Mouse (Mus musculus): ENCODE results near the gene Kifc5b. TPM values are rescaled to one million over a fixed set of nuclear protein-coding genes. Genes with fewer than 3 reads are reported as not detected.

Kifc5b gene
- polyA plus RNA-seq, 1 experiment from 2014 or later, result 9.6 TPM

DNA sequence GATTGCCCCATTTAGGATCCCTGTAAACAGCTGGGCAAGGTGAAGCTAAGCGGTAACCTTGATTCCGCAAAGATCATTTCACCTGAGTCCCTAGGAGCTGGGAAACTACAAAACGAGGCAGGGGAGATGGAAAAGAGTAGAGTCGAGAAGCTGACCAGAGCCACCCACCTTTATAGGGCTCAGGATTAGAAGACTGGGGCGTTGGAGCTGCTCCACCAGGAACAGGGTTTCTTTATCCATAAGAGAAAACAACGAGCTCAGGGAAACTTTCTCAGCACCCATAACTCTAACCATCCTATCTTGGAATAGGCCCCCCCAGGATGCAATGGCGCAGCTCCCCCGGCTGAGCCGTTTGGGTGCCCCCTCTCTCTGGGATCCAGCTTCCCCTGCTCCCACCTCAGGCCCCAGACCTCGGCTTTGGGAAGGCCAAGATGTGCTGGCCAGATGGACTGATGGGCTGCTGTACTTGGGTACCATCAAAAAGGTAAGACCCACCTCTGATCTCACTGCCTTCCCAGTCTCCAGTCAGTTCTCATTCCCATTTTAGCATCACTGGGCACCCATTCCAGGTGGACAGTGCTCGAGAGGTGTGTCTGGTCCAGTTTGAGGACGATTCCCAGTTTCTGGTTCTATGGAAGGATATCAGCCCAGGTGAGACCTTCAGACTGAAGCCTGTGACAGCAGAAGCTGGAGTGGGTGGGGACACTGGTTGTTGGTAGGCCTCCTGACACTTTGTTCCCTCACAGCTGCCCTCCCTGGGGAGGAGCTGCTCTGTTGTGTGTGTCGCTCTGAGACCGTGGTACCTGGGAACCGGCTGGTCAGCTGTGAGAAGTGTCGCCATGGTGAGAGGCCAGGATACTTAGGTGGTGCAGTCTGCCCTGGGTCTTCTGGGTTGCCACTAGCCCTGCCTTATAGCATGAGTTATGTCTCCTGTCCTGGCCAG is 17.3 kb downstream of the Kifc5b start:
- H3K4me1 ChIP-seq (ENCODE audit: insufficient read depth), result 0 out of 2 replicates have a peak, but pooled peaks cover 8% of the 10 kb centered on the region
- no peak overlapping the region for H3K27ac ChIP-seq (ENCODE audit: low read depth)
- 74% methylated on average over 16 of the region's 16 CpGs for WGBS
- DNase-seq, result no peak
- no peaks in the 10 kb centered on the region for H3K9me3 ChIP-seq (ENCODE audit: low read depth, low read length)
- no peaks in the 10 kb centered on the region for H3K27me3 ChIP-seq (ENCODE audit: insufficient read depth, low read length)
- peak overlapping the region; percentile 64 for H3K4me3 ChIP-seq (ENCODE audit: low read depth, low read length)
- H3K36me3 ChIP-seq (ENCODE audit: insufficient read depth), result peaks cover 56% of the 10 kb centered on the region
- peak overlapping the region; percentile 73 for H3K9ac ChIP-seq
- peak overlapping the region; percentile 86 for H3K4me2 ChIP-seq
- no peak for TF ChIP-seq CTCF (IDR thresholded peaks at IDR 0.05; ENCODE audit: low read depth)
- no peak for ATAC-seq (ENCODE audit: insufficient read depth)

GRCm38 (mm10) chr17:26935027-26935426 is 18.1 kb downstream of the Kifc5b start:
- Histone ChIP-seq H3K9ac (no peak overlapping the region), H3K4me3 (ENCODE audit: low read depth, low read length) (no peak overlapping the region), H3K4me2 (no peak overlapping the region), H3K9me3 (ENCODE audit: low read depth, low read length) (no peaks in the 10 kb centered on the region), H3K36me3 (ENCODE audit: insufficient read depth) (peaks cover 48% of the 10 kb centered on the region), H3K27me3 (ENCODE audit: insufficient read depth, low read length) (no peaks in the 10 kb centered on the region), H3K4me1 (ENCODE audit: insufficient read depth) (0 out of 2 replicates have a peak, but pooled peaks cover 8% of the 10 kb centered on the region), H3K27ac (ENCODE audit: low read depth) (no peak overlapping the region)
- TF ChIP-seq CTCF (IDR thresholded peaks at IDR 0.05; ENCODE audit: low read depth), result no peak
- ATAC-seq (ENCODE audit: insufficient read depth) (no peak), DNase-seq (no peak)
- WGBS, result 84% methylated on average over 9 of the region's 9 CpGs

GRCm38 (mm10) chr17:26936453-26936852 is 19.6 kb downstream of the Kifc5b start:
- Histone ChIP-seq H3K36me3 (ENCODE audit: insufficient read depth) (peaks cover 40% of the 10 kb centered on the region), H3K4me1 (ENCODE audit: insufficient read depth) (0 out of 2 replicates have a peak, but pooled peaks cover 8% of the 10 kb centered on the region), H3K27ac (ENCODE audit: low read depth) (no peak overlapping the region), H3K4me2 (no peak overlapping the region), H3K4me3 (ENCODE audit: low read depth, low read length) (no peak overlapping the region), H3K9me3 (ENCODE audit: low read depth, low read length) (no peaks in the 10 kb centered on the region), H3K27me3 (ENCODE audit: insufficient read depth, low read length) (no peaks in the 10 kb centered on the region), H3K9ac (no peak overlapping the region)
- DNase-seq (no peak), ATAC-seq (ENCODE audit: insufficient read depth) (no peak)
- WGBS, result 74% methylated on average over 12 of the region's 12 CpGs
- no peak for TF ChIP-seq CTCF (IDR thresholded peaks at IDR 0.05; ENCODE audit: low read depth)

GRCm38 (mm10) chr17:26936921-26937695 is 20.2 kb downstream of the Kifc5b start:
- Histone ChIP-seq H3K36me3 (ENCODE audit: insufficient read depth) (peaks cover 37% of the 10 kb centered on the region), H3K4me2 (peak overlapping the region; percentile 91), H3K4me1 (ENCODE audit: insufficient read depth) (0 out of 2 replicates have a peak, but pooled peaks cover 8% of the 10 kb centered on the region), H3K27me3 (ENCODE audit: insufficient read depth, low read length) (no peaks in the 10 kb centered on the region), H3K27ac (ENCODE audit: low read depth) (no peak overlapping the region), H3K9ac (peak overlapping the region; percentile 16; the same call in 1 of the 2 replicates), H3K9me3 (ENCODE audit: low read depth, low read length) (no peaks in the 10 kb centered on the region), H3K4me3 (ENCODE audit: low read depth, low read length) (no peak overlapping the region; the same call in 1 of the 2 replicates)
- TF ChIP-seq CTCF (IDR thresholded peaks at IDR 0.05; ENCODE audit: low read depth), result no peak
- DNase-seq (no peak), ATAC-seq (ENCODE audit: insufficient read depth) (no peak)
- 83% methylated on average over 15 of the region's 15 CpGs for WGBS

DNA sequence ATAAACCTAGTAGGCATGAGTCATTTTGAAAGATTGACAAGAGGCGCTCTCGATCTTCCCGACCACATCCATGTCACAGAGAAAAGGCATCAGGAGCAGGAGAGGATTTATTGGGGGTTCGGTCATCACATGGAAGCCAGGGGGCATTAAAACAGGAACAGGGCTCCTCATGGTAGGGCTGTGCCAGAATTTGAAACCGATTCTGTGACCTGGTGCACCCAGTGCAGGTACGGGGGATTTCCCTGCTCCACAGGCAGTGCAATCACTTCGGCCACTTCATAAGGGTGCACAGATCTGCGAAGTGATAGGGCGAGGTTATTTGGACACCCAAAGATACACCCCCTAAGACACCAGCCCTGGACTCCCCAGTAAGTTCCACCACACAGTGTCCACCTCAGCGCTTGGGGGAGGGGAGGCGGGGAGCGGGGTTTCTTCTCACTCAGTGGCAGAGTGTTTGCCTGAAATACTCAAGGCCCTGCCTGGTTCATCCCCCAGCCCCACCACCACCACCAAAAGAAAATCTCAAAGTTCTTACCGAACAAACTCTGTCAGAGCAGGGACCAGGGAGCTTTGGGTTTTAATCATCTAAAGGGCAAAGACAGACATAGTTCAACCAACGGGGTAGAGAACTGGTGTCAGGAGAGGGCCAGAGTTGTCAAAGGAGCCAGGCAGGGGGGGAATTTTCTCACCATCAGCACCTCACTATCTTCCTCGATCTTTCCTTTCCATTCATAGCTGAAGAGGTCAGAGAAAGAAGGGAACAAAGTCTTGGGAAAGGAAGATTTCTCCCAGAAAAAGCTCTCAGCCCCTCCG is 21.2 kb downstream of the Kifc5b start:
- Histone ChIP-seq H3K9ac (peak overlapping the region; percentile 56), H3K36me3 (ENCODE audit: insufficient read depth) (peaks cover 36% of the 10 kb centered on the region), H3K27me3 (ENCODE audit: insufficient read depth, low read length) (no peaks in the 10 kb centered on the region), H3K9me3 (ENCODE audit: low read depth, low read length) (no peaks in the 10 kb centered on the region), H3K4me3 (ENCODE audit: low read depth, low read length) (peak overlapping the region; percentile 55), H3K4me1 (ENCODE audit: insufficient read depth) (0 out of 2 replicates have a peak, but pooled peaks cover 8% of the 10 kb centered on the region), H3K27ac (ENCODE audit: low read depth) (peak overlapping the region; percentile 84), H3K4me2 (peak overlapping the region; percentile 91)
- ATAC-seq (ENCODE audit: insufficient read depth) (no peak), DNase-seq (no peak)
- no peak for TF ChIP-seq CTCF (IDR thresholded peaks at IDR 0.05; ENCODE audit: low read depth)
- WGBS, result 47% methylated on average over 16 of the region's 16 CpGs

DNA sequence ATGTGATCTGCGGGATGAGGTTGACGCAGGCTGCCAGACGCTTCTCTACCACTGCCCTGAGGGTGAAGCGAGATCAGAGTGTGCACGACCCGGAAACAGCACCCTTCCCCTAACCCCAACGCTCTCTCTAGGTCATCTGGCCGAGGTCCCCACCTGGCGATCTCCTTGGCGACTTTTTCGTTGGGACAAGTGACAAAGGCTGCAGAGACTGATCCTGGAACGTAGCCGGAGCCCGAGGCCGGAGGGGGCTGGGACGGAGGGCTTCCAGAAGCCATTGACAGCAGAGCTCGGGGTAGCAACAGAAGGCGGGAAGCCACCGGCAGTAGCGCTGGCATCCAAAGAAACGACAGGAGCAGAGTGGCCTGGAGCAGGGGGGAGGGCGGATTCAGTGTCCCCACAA is 21.8 kb downstream of the Kifc5b start:
- no peak for DNase-seq
- no peak for TF ChIP-seq CTCF (IDR thresholded peaks at IDR 0.05; ENCODE audit: low read depth)
- H3K9ac ChIP-seq, result peak overlapping the region; percentile 56
- peaks cover 36% of the 10 kb centered on the region for H3K36me3 ChIP-seq (ENCODE audit: insufficient read depth)
- H3K4me1 ChIP-seq (ENCODE audit: insufficient read depth), result 0 out of 2 replicates have a peak, but pooled peaks cover 8% of the 10 kb centered on the region
- ATAC-seq (ENCODE audit: insufficient read depth), result peak; percentile 3; the same call in 1 of the 2 replicates
- peak overlapping the region; percentile 55 for H3K4me3 ChIP-seq (ENCODE audit: low read depth, low read length)
- no peaks in the 10 kb centered on the region for H3K9me3 ChIP-seq (ENCODE audit: low read depth, low read length)
- peak overlapping the region; percentile 91 for H3K4me2 ChIP-seq
- peak overlapping the region; percentile 84 for H3K27ac ChIP-seq (ENCODE audit: low read depth)
- no peaks in the 10 kb centered on the region for H3K27me3 ChIP-seq (ENCODE audit: insufficient read depth, low read length)
- 0% methylated on average over 22 of the region's 22 CpGs for WGBS

Data from lung, embryonic 14.5 days (tissue).